Mouse (Mus musculus) heart, adult 2 months (tissue): Measurements from ENCODE around the gene Pigb. TPM values are rescaled to one million over a fixed set of nuclear protein-coding genes. Genes with fewer than 3 reads are reported as not detected.

ENCODE experiments used
- DNase-seq, 2 experiments: peaks; one replicate each; pipeline ENCODE4 v3.0.0; 2021
- H3K27ac ChIP-seq: fragments of 200-600 bp; 2 replicates; pipeline ENCODE4 v1.8.1; 2022
- H3K27me3 ChIP-seq: fragments of 200-500 bp; 2 replicates; pipeline ENCODE4 v1.6.1; 2012; ENCODE audit warnings: mild to moderate bottlenecking, low read length, inconsistent platforms, mixed read lengths; ENCODE audit not compliant: control insufficient read depth, insufficient read depth
- H3K36me3 ChIP-seq: fragments of 200-500 bp; 2 replicates; pipeline ENCODE4 v1.6.1; 2012; ENCODE audit warnings: low read length, inconsistent platforms; ENCODE audit not compliant: control insufficient read depth, insufficient read depth
- H3K4me1 ChIP-seq: fragments of 200-500 bp; 2 replicates; pipeline ENCODE4 v1.6.1; 2011; ENCODE audit warnings: low read length; ENCODE audit not compliant: control insufficient read depth, insufficient read depth
- H3K4me3 ChIP-seq: fragments of 200-600 bp; 2 replicates; pipeline ENCODE4 v1.8.1; 2022
- H3K79me2 ChIP-seq: fragments of 200-500 bp; replicated peaks from 2 replicates; pipeline ENCODE4 v1.6.1; 2012; ENCODE audit warnings: mild to moderate bottlenecking, inconsistent platforms, low read length, moderate library complexity, mixed read lengths; ENCODE audit not compliant: control insufficient read depth, insufficient read depth
- H3K9ac ChIP-seq: fragments of 200-500 bp; 2 replicates; pipeline ENCODE4 v1.6.1; 2012; ENCODE audit warnings: low read depth, mild to moderate bottlenecking, control low read depth, inconsistent platforms, low read length, mixed read lengths
- CTCF ChIP-seq: fragments of 200-600 bp; IDR thresholded peaks from 2 replicates; pipeline ENCODE4 v1.8.1; 2022; ENCODE audit warnings: antibody characterized with exemption, mild to moderate bottlenecking, moderate library complexity
- EP300 ChIP-seq: fragments of 200-500 bp; IDR thresholded peaks from 2 replicates; pipeline ENCODE4 v1.6.1; 2011; ENCODE audit warnings: low read depth, low read length, control low read depth; ENCODE audit not compliant: insufficient read depth
- POLR2A ChIP-seq: fragments of 200-500 bp; IDR thresholded peaks from 2 replicates; pipeline ENCODE4 v1.6.1; 2011; ENCODE audit warnings: mild to moderate bottlenecking, low read depth, low read length, control low read depth; ENCODE audit not compliant: insufficient read depth
- WGBS: fragments of 180-500 bp; shearing (Covaris S2); methylation state at CpG from one replicate; pipeline ENCODE4 v1.1.7; 2018; 5-methylcytosine and 5-hydroxymethylcytosine counted together
- intact Hi-C: fragments of 180-260 bp; cut with DNase I; formaldehyde crosslinking; loops from one replicate; pipeline ENCODE4 v1.15.1; 2025
- microRNA-seq, 2 experiments: library from miRNA; unstranded; fragments of <30 nt; microRNA quantifications; one replicate each; pipeline ENCODE4 v1.2.0; 2021
- polyA plus RNA-seq: library from polyadenylated mRNA; depleted of rRNA; stranded (reverse); fragments of >200 nt; gene quantifications from 2 replicates; pipeline ENCODE4 v1.2.3, GENCODE M21; 2012; rRNA removed
- total RNA-seq, 2 experiments: library from RNA; stranded (reverse); gene quantifications; 2 replicates each; pipeline ENCODE4 v1.2.3; 2021

The Pigb gene
- total and polyA plus RNA-seq, 3 experiments = 1.6 to 4.5 (median 2.2) TPM

DNA sequence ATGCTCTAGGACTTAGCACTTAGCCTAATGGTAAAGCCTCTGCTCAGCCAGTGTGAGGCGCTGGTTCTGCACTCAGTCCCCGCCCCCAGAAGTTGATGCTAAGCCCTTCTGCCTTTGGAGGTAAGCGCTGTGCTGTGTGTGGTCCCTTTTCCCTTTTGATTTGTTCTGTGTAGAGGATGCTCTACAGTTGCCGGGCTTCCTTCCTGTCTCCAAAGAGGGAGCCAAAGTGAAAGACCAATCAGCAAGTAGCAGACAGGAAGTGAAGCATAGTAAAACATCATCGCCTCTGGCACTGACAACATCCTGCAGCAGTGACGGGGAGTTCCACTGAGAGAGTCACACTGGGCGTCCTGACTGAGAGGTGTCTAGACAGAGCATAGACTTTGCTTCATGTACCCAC lies 70.3 kb downstream of the Pigb start:
- no peak for TF ChIP-seq POLR2A
- TF ChIP-seq CTCF = no peak
- TF ChIP-seq EP300 = no peak
- peak in 1 of 2 experiments; percentile 22 for DNase-seq
- 44% methylated on average over 7 of the region's 7 CpGs for WGBS
- no peak overlapping the region for H3K4me3 ChIP-seq
- no peaks in the 10 kb centered on the region for H3K4me1 ChIP-seq
- H3K27me3 ChIP-seq = no peaks in the 10 kb centered on the region
- no peaks in the 10 kb centered on the region for H3K36me3 ChIP-seq
- intact Hi-C loops = loop anchor here (2.0 to 5.0 kb wide), 3 partner anchors 15 to 121 kb away; partner anchors contain the start of genes Ccpg1, Ccpg1os, Pigb and Rab27a
- no peak overlapping the region for H3K9ac ChIP-seq
- H3K27ac ChIP-seq = no peak overlapping the region
- H3K79me2 ChIP-seq = no peaks in the 10 kb centered on the region

DNA sequence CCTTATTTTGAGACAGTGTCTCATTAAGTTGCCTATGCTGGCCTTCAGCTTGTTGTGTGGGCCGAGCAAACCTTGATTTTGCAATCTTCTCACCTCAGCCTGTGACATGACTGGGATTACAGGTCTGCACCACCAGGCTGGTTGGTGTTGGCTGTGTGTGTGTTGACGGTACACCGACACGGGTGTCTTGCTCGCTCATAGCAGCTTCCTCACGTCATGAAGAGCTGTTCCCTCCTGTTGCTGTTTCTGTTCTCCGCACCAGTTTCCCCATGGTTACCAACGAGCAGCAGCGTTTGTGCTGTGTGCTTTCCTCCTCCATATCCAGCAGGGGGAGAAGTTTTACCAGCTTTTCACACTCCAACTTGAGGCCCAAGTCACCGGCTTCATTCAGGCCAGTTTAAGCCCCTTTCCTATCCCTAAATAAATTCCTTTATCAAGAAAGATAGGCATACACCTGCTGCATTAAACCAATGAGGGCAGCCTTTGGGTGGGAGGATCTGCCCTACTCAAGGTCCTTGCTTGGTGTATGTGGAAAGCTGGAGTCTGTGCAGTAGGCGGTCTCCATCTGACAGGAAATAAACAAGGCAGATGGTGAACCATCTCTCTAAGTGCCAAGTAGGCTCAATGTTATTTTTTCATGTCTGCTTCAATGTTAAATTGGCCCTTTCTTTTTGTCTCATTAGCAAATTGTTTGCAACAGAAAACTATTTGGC lies 71.7 kb downstream of the Pigb start:
- Histone ChIP-seq H3K79me2 (no peaks in the 10 kb centered on the region), H3K27ac (no peak overlapping the region), H3K27me3 (no peaks in the 10 kb centered on the region), H3K4me3 (no peak overlapping the region), H3K36me3 (no peaks in the 10 kb centered on the region), H3K9ac (no peak overlapping the region), H3K4me1 (no peaks in the 10 kb centered on the region)
- 23% methylated on average over 11 of the region's 11 CpGs for WGBS
- no peak for TF ChIP-seq POLR2A
- TF ChIP-seq CTCF = peak; percentile 74
- TF ChIP-seq EP300 = 0 out of 2 replicates have a peak, but pooled peaks have one; percentile 18
- intact Hi-C loops = loop anchor here (2.0 to 5.0 kb wide), 2 partner anchors 74 to 122 kb away; partner anchors contain the start of genes Pigb and Rab27a
- peak; percentile 30 to 40 for DNase-seq

DNA sequence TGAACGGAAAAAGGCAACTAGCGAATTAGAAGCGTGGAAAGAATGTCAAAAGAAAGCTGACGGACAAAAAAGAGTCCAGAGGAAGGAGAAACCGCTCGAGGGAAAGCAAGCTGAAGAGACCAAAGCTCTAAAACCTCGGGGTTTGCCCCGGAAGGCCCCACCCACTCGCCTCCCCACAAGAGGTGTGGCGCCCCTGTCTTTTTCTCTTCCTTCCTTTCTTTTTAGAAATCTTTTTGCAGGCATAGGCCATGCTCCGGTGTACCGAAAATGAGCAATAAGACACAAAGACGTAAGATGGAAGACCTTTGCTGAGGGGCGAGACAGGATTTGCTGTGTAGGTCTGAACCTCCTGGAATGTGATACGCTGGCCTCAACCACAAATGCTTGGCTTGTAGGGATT lies 78.2 kb downstream of the Pigb start:
- peak in 1 of 2 experiments; percentile 33 for DNase-seq
- Histone ChIP-seq H3K9ac (no peak overlapping the region), H3K4me3 (no peak overlapping the region), H3K36me3 (no peaks in the 10 kb centered on the region), H3K27ac (no peak overlapping the region), H3K4me1 (no peaks in the 10 kb centered on the region), H3K27me3 (no peaks in the 10 kb centered on the region), H3K79me2 (no peaks in the 10 kb centered on the region)
- TF ChIP-seq CTCF (no peak), POLR2A (no peak), EP300 (no peak)
- WGBS = 68% methylated on average over 15 of the region's 15 CpGs
- intact Hi-C loops = no loop called here

DNA sequence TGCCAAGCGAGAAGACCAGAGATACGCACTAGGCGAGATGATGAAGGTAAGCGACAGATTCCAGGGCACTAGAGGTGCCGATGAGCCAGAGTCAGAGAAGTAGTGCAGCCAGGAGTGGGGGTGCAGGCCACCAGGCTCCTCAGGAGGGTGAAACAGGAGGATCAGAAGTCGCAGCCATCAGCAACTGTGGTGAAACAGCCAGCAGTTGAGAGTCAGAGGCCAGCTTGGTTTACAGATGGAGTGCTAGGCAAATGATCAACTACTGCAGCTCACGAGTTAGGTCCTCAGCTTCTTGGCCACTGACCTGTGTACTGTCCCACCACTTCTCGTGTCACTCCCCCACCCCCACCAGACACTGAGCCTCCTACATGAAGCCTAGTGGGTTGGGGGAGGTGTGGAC lies 78.8 kb downstream of the Pigb start:
- intact Hi-C loops = no loop called here
- no peaks in the 10 kb centered on the region for H3K79me2 ChIP-seq
- H3K27me3 ChIP-seq = no peaks in the 10 kb centered on the region
- H3K4me1 ChIP-seq = no peaks in the 10 kb centered on the region
- H3K4me3 ChIP-seq = no peak overlapping the region
- DNase-seq = no peak
- no peak overlapping the region for H3K27ac ChIP-seq
- 66% methylated on average over 8 of the region's 8 CpGs for WGBS
- H3K36me3 ChIP-seq = no peaks in the 10 kb centered on the region
- no peak overlapping the region for H3K9ac ChIP-seq
- TF ChIP-seq POLR2A = no peak
- TF ChIP-seq EP300 = no peak
- TF ChIP-seq CTCF = no peak

DNA sequence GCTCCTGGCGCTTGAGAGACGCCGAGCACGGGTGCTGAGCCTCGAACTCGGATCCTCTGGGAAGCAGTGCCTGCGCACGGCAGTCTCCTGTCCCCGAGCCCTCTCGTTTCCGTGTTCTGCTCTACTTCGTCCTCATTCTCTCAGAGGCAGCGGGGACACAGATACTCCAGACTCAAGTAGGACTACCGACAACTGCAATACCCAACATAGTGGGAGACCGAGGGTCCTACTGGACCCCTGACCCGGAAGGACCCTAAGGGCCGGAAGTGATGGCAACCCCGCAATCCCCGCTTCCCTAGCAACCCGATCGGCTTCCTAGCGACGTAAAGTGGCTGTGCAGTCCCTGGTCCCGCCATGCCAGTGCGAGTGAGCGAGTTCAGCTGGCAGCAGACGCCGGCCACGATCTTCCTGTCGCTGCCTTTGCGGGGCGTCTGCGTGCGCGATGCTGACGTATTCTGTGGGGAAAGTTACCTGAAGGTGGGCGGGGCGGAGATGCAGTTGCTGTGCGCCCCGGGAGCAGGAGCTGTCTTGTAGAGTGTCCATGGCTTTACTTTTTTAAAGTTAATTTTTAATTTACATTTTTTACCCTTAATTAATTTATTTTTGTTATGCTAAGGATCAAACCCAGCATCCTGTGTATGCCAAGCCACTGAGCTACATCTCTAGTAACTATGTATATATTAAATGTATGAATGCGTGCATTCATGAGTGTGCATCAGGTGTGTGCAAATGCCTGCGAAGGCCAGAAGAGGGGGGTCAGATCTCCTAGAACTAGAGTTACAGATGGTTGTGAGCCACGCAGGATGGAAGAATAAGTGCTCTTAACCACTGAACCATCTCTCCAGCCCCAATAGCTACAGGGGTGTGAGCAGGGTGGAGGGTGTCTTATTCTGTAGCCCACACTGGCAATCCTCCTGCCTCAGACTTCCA lies 81.4 kb downstream of the Pigb start, which contains the start of the genes Dyx1c1 and Gm44503:
Gene Dyx1c1, plus strand, starts transcription at position 265 of the 930 bp plus-strand sequence.
Gene Gm44503, plus strand, starts transcription at position 332 of the 930 bp plus-strand sequence.
- Histone ChIP-seq H3K79me2 (no peaks in the 10 kb centered on the region), H3K4me3 (peak within 1 kb of the TSS; percentile 62), H3K9ac (peak within 1 kb of the TSS; percentile 68), H3K27me3 (no peaks in the 10 kb centered on the region), H3K36me3 (no peaks in the 10 kb centered on the region), H3K27ac (peak within 1 kb of the TSS; percentile 48), H3K4me1 (no peaks in the 10 kb centered on the region)
- TF ChIP-seq EP300 (no peak), POLR2A (peak; percentile 58), CTCF (0 out of 2 replicates have a peak, but pooled peaks have one; percentile 14)
- DNase-seq = peak; percentile 73 to 77
- 2% methylated on average over 43 of the region's 43 CpGs for WGBS
- intact Hi-C loops = no loop called here

Small RNA genes lying within 50 kb of the gene (microRNA-seq; reads per million reads assigned to microRNA genes)
- gene Gm27353 = 0 reads per million in 2 experiments

Other genes with a start within 250 kb of the Pigb start
- under 1 TPM; 0.02 to 0.05 TPM for gene Prtg, start 233.5 kb downstream of the Pigb start, total RNA-seq
- 0.12 and 0.27 TPM in 2 replicates for gene Prtg, start 233.5 kb downstream of the Pigb start, polyA plus RNA-seq
- 10 to 100 TPM; 13.6 to 16.0 TPM for gene Pygo1, start 114.7 kb downstream of the Pigb start, total RNA-seq
- gene Pygo1, start 114.7 kb downstream of the Pigb start, polyA plus RNA-seq = 3.3 and 7.3 TPM in 2 replicates
- gene Dyx1c1, start 81.6 kb downstream of the Pigb start, total RNA-seq = under 1 TPM; 0.18 to 0.52 TPM
- gene Dyx1c1, start 81.6 kb downstream of the Pigb start, polyA plus RNA-seq = 0.39 and 0.59 TPM in 2 replicates
- gene Gm44503, start 81.5 kb downstream of the Pigb start, total RNA-seq = under 1 TPM; 0.31 to 0.34 TPM
- not detected in 2 replicates for gene Gm44503, start 81.5 kb downstream of the Pigb start, polyA plus RNA-seq
- 1 to 10 TPM; 6.1 to 8.3 TPM for gene Ccpg1os, start 55.0 kb downstream of the Pigb start, total RNA-seq
- 7.5 and 10.1 TPM in 2 replicates for gene Ccpg1os, start 55.0 kb downstream of the Pigb start, polyA plus RNA-seq
- gene Ccpg1, start 54.9 kb downstream of the Pigb start, total RNA-seq = 100 to 1,000 TPM in 1 of 2 experiments, 10 to 100 TPM in 1; 86.5 to 108 TPM
- gene Ccpg1, start 54.9 kb downstream of the Pigb start, polyA plus RNA-seq = 15.5 and 28.3 TPM in 2 replicates
- gene Rab27a, start 4.5 kb upstream of the Pigb start, total RNA-seq = 1 to 10 TPM; 4.5 to 5.6 TPM
- gene Rab27a, start 4.5 kb upstream of the Pigb start, polyA plus RNA-seq = 2.3 TPM in 2 replicates
- not detected for gene Khdc3, start 61.5 kb upstream of the Pigb start, total RNA-seq
- not detected in 2 replicates for gene Khdc3, start 61.5 kb upstream of the Pigb start, polyA plus RNA-seq
- gene Gm20509, start 62.1 kb upstream of the Pigb start, total RNA-seq = not detected
- not detected in 2 replicates for gene Gm20509, start 62.1 kb upstream of the Pigb start, polyA plus RNA-seq
- gene Rsl24d1, start 73.0 kb upstream of the Pigb start, total RNA-seq = 10 to 100 TPM; 50.1 to 51.7 TPM
- gene Rsl24d1, start 73.0 kb upstream of the Pigb start, polyA plus RNA-seq = 25.3 and 48.6 TPM in 2 replicates